Mouse (Mus musculus): Measurements from ENCODE around the gene Gnas. TPM values are rescaled to one million over a fixed set of nuclear protein-coding genes. Genes with fewer than 3 reads are reported as not detected.
A peak's percentile ranks its signal among the peaks of the same experiment; 100 is the strongest.

Gnas gene
- polyA plus RNA-seq, 1 experiment from 2014 or later: 1,578 TPM

DNA sequence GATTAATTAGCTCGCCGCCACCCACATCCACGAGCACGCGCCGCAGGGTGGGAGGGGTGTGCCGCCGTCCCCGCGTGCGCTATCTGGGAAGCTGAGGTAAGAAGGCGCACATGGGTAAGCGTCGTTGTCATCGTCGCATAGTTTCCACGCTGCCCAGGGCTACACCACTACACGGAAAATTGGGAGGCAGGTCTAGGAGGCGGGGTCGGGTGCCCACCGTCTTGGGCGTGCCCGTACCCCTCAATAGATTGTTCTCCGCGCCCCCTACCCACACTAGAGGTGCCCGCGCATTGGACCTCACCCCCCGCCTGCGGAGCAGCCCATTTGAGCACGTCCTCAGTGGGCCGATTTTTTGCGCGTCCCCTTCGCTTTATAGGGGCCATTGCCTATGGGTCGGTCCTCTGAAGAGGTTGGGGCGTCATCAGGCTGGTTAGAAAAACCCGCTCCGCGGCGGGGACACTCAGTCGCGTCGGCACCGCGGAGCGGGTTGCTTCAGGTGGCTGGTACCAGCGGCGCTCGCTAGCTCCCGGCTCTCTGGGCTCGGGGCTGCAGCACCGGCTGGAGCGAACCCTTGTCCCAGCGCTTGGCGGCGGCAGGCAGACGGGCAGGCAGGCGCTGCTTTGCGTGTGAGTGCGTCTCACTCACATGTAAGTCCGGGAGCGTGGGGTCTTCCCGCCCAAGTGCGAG, 43.3 kb downstream of the Gnas start:
- peak; percentile 24; the same call in 1 of the 2 replicates for ATAC-seq (ENCODE audit: insufficient number of reproducible peaks, insufficient read depth, low FRiP score, low read depth)
- WGBS: 47% methylated on average over 64 of the region's 64 CpGs
- Histone ChIP-seq H3K36me3 (ENCODE audit: control insufficient read depth, insufficient read depth, low read length) (peaks cover 4% of the 10 kb centered on the region; the same call in 1 of the 2 replicates), H3K27ac (replicated peaks in 1 of 2; ENCODE audit: control insufficient read depth in 1 of 2, insufficient read depth in 1 of 2, low read depth in 2 of 2, low read length in 2 of 2) (peak overlapping the region in 1 of 2 experiments; percentile 62; a peak in 1 of 4 replicates), H3K4me1 (ENCODE audit: control insufficient read depth in 2 of 2, insufficient read depth in 2 of 2, low read length in 2 of 2) (peaks cover 0 to 15% of the 10 kb centered on the region in 2 experiments; a peak in 3 of 4 replicates), H3K4me2 (ENCODE audit: low read length) (peak overlapping the region; percentile 80), H3K9me3 (ENCODE audit: control insufficient read depth, low read length) (0 out of 2 replicates have a peak, but pooled peaks cover 4% of the 10 kb centered on the region), H3K4me3 (ENCODE audit: control insufficient read depth in 1 of 2, insufficient read depth in 1 of 2, low read depth in 1 of 2, low read length in 2 of 2) (peak overlapping the region; percentile 91 to 100), H3K9ac (ENCODE audit: low read length) (peak overlapping the region; percentile 99), H3K27me3 (ENCODE audit: control insufficient read depth, insufficient read depth, low read length) (no peaks in the 10 kb centered on the region)

DNA sequence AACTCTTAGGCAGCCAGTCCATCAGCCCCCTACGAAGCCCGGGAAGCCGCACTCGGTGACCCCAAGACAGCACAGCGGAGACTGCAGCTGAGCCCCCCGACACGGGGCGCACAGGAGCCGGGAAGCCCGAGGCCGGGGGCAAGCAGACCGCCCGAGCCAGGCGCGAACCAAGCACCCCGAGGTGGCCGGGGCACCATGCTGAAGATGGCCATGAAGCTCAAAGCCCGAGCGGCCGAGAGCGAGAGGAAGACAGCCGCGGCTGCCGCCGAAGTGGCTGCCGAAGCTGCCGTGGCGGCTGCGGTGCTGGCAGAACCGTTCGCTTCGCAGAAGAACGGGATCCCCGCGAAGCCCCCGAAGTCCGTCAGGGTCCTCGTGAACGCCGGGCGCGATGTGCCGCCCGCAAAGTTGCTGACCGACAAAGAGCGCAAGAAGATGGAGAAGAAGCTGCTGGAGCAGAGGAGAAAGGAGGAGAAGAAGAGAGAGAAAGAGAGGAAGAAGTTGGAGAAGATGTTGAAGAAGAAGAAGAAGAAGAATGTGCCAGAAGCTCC, 44.3 kb downstream of the Gnas start:
- 43% methylated on average over 46 of the region's 46 CpGs for WGBS
- Histone ChIP-seq H3K4me3 (ENCODE audit: control insufficient read depth in 1 of 2, insufficient read depth in 1 of 2, low read depth in 1 of 2, low read length in 2 of 2) (peak overlapping the region; percentile 91 to 100), H3K9ac (ENCODE audit: low read length) (peak overlapping the region; percentile 99), H3K27me3 (ENCODE audit: control insufficient read depth, insufficient read depth, low read length) (no peaks in the 10 kb centered on the region), H3K27ac (replicated peaks in 1 of 2; ENCODE audit: control insufficient read depth in 1 of 2, insufficient read depth in 1 of 2, low read depth in 2 of 2, low read length in 2 of 2) (peak overlapping the region in 1 of 2 experiments; percentile 99; a peak in 1 of 4 replicates), H3K9me3 (ENCODE audit: control insufficient read depth, low read length) (0 out of 2 replicates have a peak, but pooled peaks cover 4% of the 10 kb centered on the region), H3K4me1 (ENCODE audit: control insufficient read depth in 2 of 2, insufficient read depth in 2 of 2, low read length in 2 of 2) (peaks cover under 1 to 25% of the 10 kb centered on the region in 2 experiments), H3K4me2 (ENCODE audit: low read length) (peak overlapping the region; percentile 80), H3K36me3 (ENCODE audit: control insufficient read depth, insufficient read depth, low read length) (peaks cover 6% of the 10 kb centered on the region; the same call in 1 of the 2 replicates)
- no peak for ATAC-seq (ENCODE audit: insufficient number of reproducible peaks, insufficient read depth, low FRiP score, low read depth)

DNA sequence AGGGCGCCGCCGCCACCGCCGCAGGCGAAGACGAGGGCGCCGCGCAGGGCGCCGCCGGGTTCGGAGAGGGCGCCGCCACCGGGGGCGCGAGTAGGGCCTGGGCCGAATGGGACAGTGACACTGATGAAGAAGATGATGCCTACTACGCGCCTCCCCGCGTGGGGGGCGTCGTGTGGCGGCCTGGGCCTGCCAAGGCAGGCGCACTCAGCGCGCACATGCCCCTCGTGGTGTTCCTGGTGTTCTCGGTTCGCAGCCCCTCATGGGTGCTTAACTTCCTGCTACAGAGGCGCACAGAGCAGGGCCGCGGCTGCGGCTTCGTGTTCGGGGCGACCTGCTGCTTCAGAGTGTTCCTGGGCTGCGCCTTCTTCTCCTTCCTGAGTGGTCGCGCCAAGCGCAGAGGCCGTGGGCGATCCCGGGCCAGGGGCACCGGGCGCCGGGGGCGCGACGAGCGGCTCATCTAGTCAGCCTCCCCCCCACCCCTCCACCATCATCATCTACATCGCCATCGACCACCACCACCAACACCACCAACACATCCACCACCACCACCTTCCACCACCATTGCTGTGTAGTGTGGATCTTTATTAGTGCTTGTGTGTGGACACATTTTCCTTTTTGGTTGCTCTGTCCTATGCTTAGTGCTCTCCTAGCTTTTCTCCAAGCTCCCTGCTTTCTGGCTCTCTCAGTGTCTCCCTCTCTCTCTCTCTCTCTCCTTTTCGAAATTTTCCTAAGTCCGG, 45.0 kb downstream of the Gnas start:
- Histone ChIP-seq H3K4me1 (ENCODE audit: control insufficient read depth in 2 of 2, insufficient read depth in 2 of 2, low read length in 2 of 2) (peaks cover 5 to 32% of the 10 kb centered on the region in 2 experiments), H3K4me2 (ENCODE audit: low read length) (peak overlapping the region; percentile 80), H3K9ac (ENCODE audit: low read length) (peak overlapping the region; percentile 99), H3K4me3 (ENCODE audit: control insufficient read depth in 1 of 2, insufficient read depth in 1 of 2, low read depth in 1 of 2, low read length in 2 of 2) (peak overlapping the region; percentile 91 to 100), H3K27ac (replicated peaks in 1 of 2; ENCODE audit: control insufficient read depth in 1 of 2, insufficient read depth in 1 of 2, low read depth in 2 of 2, low read length in 2 of 2) (peak overlapping the region; percentile 74 to 99), H3K9me3 (ENCODE audit: control insufficient read depth, low read length) (0 out of 2 replicates have a peak, but pooled peaks cover 4% of the 10 kb centered on the region), H3K36me3 (ENCODE audit: control insufficient read depth, insufficient read depth, low read length) (peaks cover 6% of the 10 kb centered on the region; the same call in 1 of the 2 replicates), H3K27me3 (ENCODE audit: control insufficient read depth, insufficient read depth, low read length) (no peaks in the 10 kb centered on the region)
- no peak for ATAC-seq (ENCODE audit: insufficient number of reproducible peaks, insufficient read depth, low FRiP score, low read depth)
- 32% methylated on average over 52 of the region's 58 CpGs for WGBS

DNA sequence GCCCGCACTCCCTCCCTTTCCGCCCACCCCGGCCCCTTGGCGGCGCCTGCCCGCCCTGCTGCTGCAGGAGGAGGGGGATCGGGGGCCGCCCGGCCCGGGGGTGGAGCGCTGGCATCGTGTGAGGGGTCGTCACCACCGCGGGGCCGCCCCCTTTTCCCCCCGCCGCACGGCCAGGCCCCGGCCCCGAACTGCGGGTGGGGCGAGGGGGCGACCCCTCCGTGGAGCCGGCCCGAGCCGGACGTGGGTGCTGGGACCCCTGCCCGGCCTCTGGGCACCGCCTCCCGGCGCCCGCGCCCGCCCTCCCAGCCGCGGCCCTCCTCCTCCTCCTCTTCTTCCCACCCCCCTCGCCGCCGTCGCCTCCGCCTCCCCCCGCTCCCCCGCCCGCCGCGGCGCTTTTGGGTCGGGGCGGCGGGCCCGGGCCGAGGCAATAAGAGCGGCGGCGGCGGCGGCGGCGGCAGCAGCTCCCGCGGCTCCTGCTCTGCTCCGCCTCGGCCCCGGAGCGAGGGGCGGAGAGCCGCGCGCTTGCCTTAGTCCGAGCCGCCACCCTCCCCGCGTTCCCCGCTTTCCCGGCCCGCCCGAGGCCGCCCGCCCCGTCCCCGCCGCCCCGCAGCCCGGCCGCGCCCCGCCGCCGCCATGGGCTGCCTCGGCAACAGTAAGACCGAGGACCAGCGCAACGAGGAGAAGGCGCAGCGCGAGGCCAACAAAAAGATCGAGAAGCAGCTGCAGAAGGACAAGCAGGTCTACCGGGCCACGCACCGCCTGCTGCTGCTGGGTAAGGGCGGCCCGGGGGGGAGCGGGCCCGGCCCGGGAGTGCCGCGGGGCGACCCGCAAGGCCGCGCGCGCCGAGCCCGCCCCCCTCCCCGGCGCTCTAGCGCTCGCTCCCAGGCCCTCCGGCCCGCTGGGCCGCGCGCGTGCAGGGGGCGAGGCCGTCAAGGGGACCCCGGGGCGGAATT, 45.8 kb downstream of the Gnas start:
- H3K9me3 ChIP-seq (ENCODE audit: control insufficient read depth, low read length): 0 out of 2 replicates have a peak, but pooled peaks cover 4% of the 10 kb centered on the region
- H3K9ac ChIP-seq (ENCODE audit: low read length): peak overlapping the region; percentile 99
- H3K4me3 ChIP-seq (ENCODE audit: control insufficient read depth in 1 of 2, insufficient read depth in 1 of 2, low read depth in 1 of 2, low read length in 2 of 2): peak overlapping the region; percentile 91 to 100
- peak overlapping the region; percentile 80 for H3K4me2 ChIP-seq (ENCODE audit: low read length)
- H3K4me1 ChIP-seq (ENCODE audit: control insufficient read depth in 2 of 2, insufficient read depth in 2 of 2, low read length in 2 of 2): peaks cover 12 to 40% of the 10 kb centered on the region in 2 experiments
- WGBS: under 1% methylated on average over 98 of the region's 131 CpGs
- peak overlapping the region; percentile 99 to 100 for H3K27ac ChIP-seq (replicated peaks in 1 of 2; ENCODE audit: control insufficient read depth in 1 of 2, insufficient read depth in 1 of 2, low read depth in 2 of 2, low read length in 2 of 2)
- peaks cover 14% of the 10 kb centered on the region for H3K36me3 ChIP-seq (ENCODE audit: control insufficient read depth, insufficient read depth, low read length)
- no peaks in the 10 kb centered on the region for H3K27me3 ChIP-seq (ENCODE audit: control insufficient read depth, insufficient read depth, low read length)
- peak; percentile 88 for ATAC-seq (ENCODE audit: insufficient number of reproducible peaks, insufficient read depth, low FRiP score, low read depth)

DNA sequence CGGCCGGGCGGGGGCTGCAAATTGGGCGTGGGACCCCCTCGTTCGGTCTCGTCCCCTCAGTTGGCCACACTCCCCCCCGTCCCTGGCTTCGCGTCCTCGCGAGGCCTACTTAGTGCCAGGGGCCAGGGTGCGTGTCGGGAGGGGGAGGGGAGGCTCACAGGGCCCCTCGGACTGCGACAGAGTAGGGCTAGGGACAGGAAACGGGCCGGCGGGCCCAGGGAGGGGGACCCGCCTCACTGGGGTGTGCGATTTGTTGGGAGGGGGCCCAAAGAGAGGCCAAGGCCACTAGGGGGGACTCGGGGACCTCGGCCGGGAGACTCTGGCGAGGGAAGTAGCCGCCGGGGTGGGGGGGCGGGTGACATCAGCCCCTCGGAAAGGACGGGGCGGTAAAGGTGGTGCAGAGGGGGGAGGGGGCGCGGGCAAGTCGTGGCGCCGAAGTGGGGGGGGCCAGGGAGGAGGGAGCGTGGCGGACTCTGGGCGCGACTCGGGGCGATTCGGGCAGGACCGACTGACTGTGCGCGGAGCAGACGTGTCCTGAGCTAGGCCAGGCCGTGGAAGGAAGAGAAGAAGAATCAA, 46.6 kb downstream of the Gnas start:
- peaks cover 19% of the 10 kb centered on the region for H3K36me3 ChIP-seq (ENCODE audit: control insufficient read depth, insufficient read depth, low read length)
- peak overlapping the region; percentile 91 to 100 for H3K4me3 ChIP-seq (ENCODE audit: control insufficient read depth in 1 of 2, insufficient read depth in 1 of 2, low read depth in 1 of 2, low read length in 2 of 2)
- peak; percentile 51 for ATAC-seq (ENCODE audit: insufficient number of reproducible peaks, insufficient read depth, low FRiP score, low read depth)
- H3K9me3 ChIP-seq (ENCODE audit: control insufficient read depth, low read length): 0 out of 2 replicates have a peak, but pooled peaks cover 4% of the 10 kb centered on the region
- H3K4me2 ChIP-seq (ENCODE audit: low read length): peak overlapping the region; percentile 80
- no peaks in the 10 kb centered on the region for H3K27me3 ChIP-seq (ENCODE audit: control insufficient read depth, insufficient read depth, low read length)
- peak overlapping the region; percentile 99 for H3K9ac ChIP-seq (ENCODE audit: low read length)
- H3K27ac ChIP-seq (replicated peaks in 1 of 2; ENCODE audit: control insufficient read depth in 1 of 2, insufficient read depth in 1 of 2, low read depth in 2 of 2, low read length in 2 of 2): peak overlapping the region; percentile 99 to 100
- peaks cover 14 to 48% of the 10 kb centered on the region in 2 experiments for H3K4me1 ChIP-seq (ENCODE audit: control insufficient read depth in 2 of 2, insufficient read depth in 2 of 2, low read length in 2 of 2)
- WGBS: under 1% methylated on average over 45 of the region's 48 CpGs

DNA sequence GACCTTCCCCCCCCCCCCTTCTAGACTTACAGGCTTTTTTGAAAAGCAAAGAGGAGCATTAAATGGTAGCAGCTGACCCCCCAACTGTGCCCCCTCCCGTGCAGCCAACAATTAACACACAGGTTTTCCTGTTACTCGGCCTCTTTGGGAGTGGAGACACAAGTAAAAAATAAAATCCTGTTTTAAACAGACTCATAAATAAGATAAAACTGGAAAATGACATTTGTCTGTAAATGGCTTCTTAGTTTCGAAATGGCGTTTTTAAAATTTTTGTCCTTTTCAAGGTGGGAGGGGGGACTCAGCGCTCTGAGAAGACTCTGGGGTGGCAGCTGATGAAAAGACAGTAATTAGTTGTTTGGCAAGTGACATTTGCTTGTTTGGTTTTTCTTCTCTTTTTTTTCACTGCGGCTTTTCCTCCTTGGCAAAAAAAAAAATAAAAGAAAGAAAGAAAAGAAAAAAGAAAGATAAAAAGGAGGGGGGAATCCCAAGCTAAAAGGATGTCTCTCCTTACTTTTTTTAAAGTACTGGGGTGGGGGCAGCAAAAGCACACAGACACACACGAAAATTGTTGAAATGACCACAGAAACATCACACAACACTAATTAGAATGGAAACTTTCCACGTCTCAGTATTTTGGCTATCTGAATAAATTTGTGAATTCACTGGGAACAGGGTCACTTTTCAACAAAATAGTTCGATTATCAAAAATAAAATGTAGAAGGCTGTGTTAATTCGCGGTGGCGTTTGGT, 47.3 kb downstream of the Gnas start:
- Histone ChIP-seq H3K4me1 (ENCODE audit: control insufficient read depth in 2 of 2, insufficient read depth in 2 of 2, low read length in 2 of 2) (peaks cover 19 to 52% of the 10 kb centered on the region in 2 experiments), H3K4me3 (ENCODE audit: control insufficient read depth in 1 of 2, insufficient read depth in 1 of 2, low read depth in 1 of 2, low read length in 2 of 2) (peak overlapping the region; percentile 91 to 100), H3K9me3 (ENCODE audit: control insufficient read depth, low read length) (0 out of 2 replicates have a peak, but pooled peaks cover 4% of the 10 kb centered on the region), H3K27me3 (ENCODE audit: control insufficient read depth, insufficient read depth, low read length) (no peaks in the 10 kb centered on the region), H3K9ac (ENCODE audit: low read length) (peak overlapping the region; percentile 99), H3K27ac (replicated peaks in 1 of 2; ENCODE audit: control insufficient read depth in 1 of 2, insufficient read depth in 1 of 2, low read depth in 2 of 2, low read length in 2 of 2) (peak overlapping the region; percentile 71 to 99), H3K4me2 (ENCODE audit: low read length) (peak overlapping the region; percentile 80), H3K36me3 (ENCODE audit: control insufficient read depth, insufficient read depth, low read length) (peaks cover 21% of the 10 kb centered on the region)
- 23% methylated on average over 12 of the region's 12 CpGs for WGBS
- ATAC-seq (ENCODE audit: insufficient number of reproducible peaks, insufficient read depth, low FRiP score, low read depth): no peak

Measured in heart, embryonic 14.5 days (tissue).